Mouse (Mus musculus): ENCODE measurements around the gene Tjp3. TPM values are rescaled to one million over a fixed set of nuclear protein-coding genes. Genes with fewer than 3 reads are reported as not detected.
A peak's percentile ranks its signal among the peaks of the same experiment; 100 is the strongest.

Gene Tjp3
- polyA plus RNA-seq, 1 experiment from 2014 or later, result 11.6 TPM

GRCm38 (mm10) chr10:81313581-81313980 is 22.2 kb upstream of the Tjp3 start:
- peaks cover 78% of the 10 kb centered on the region for H3K36me3 ChIP-seq (ENCODE audit: control insufficient read depth, insufficient read depth, low read length)
- H3K9me3 ChIP-seq (ENCODE audit: control insufficient read depth, low read length), result no peaks in the 10 kb centered on the region
- H3K4me3 ChIP-seq (ENCODE audit: low read length), result no peak overlapping the region
- H3K27ac ChIP-seq (ENCODE audit: low read depth, low read length), result no peak overlapping the region
- no peak overlapping the region for H3K4me2 ChIP-seq (replicated peaks; ENCODE audit: low read depth, low read length)
- no peak for ATAC-seq (ENCODE audit: low FRiP score, low TSS enrichment)
- WGBS, result 94% methylated on average over 13 of the region's 13 CpGs
- no peaks in the 10 kb centered on the region for H3K27me3 ChIP-seq (ENCODE audit: control insufficient read depth, insufficient read depth, low read length)
- no peak overlapping the region for H3K9ac ChIP-seq (ENCODE audit: low read depth, low read length)
- H3K4me1 ChIP-seq (ENCODE audit: control insufficient read depth, insufficient read depth, low read length), result peaks cover 29% of the 10 kb centered on the region

DNA sequence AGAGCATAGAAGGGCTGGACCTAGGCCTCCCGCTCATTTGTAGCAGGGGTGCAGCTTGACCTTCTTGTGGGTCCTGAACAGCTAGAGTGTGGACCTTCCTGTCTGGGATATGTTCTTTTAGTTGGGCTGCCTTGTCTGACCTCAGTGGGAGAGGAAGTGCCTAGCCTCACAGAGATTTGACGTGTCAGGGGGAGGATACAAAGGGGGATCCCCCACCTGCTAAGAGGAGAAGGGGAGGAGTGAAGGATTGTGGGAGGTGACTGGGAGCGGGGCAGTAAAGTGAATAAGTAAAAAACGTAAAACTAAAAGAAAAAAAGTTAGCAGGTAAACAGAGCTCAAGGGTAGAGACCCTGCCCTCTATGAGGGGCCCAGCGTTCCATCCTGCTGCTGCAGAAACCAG is 18.2 kb upstream of the Tjp3 start:
- WGBS, result 84% methylated on average over 5 of the region's 5 CpGs
- Histone ChIP-seq H3K9ac (ENCODE audit: low read depth, low read length) (no peak overlapping the region), H3K36me3 (ENCODE audit: control insufficient read depth, insufficient read depth, low read length) (peaks cover 84% of the 10 kb centered on the region), H3K27ac (ENCODE audit: low read depth, low read length) (no peak overlapping the region), H3K4me2 (replicated peaks; ENCODE audit: low read depth, low read length) (no peak overlapping the region), H3K9me3 (ENCODE audit: control insufficient read depth, low read length) (no peaks in the 10 kb centered on the region), H3K27me3 (ENCODE audit: control insufficient read depth, insufficient read depth, low read length) (no peaks in the 10 kb centered on the region), H3K4me3 (ENCODE audit: low read length) (no peak overlapping the region), H3K4me1 (ENCODE audit: control insufficient read depth, insufficient read depth, low read length) (0 out of 2 replicates have a peak, but pooled peaks cover 9% of the 10 kb centered on the region)
- no peak for ATAC-seq (ENCODE audit: low FRiP score, low TSS enrichment)

- peaks cover 20% of the 10 kb centered on the region; the same call in 1 of the 2 replicates for H3K4me1 ChIP-seq (ENCODE audit: control insufficient read depth, insufficient read depth, low read length)
- ATAC-seq (ENCODE audit: low FRiP score, low TSS enrichment), result no peak
- no peaks in the 10 kb centered on the region for H3K27me3 ChIP-seq (ENCODE audit: control insufficient read depth, insufficient read depth, low read length)
- no peak overlapping the region for H3K4me2 ChIP-seq (replicated peaks; ENCODE audit: low read depth, low read length)
- 95% methylated on average over 21 of the region's 21 CpGs for WGBS
- no peak overlapping the region for H3K27ac ChIP-seq (ENCODE audit: low read depth, low read length)
- peaks cover 63% of the 10 kb centered on the region for H3K36me3 ChIP-seq (ENCODE audit: control insufficient read depth, insufficient read depth, low read length)
- H3K9me3 ChIP-seq (ENCODE audit: control insufficient read depth, low read length), result no peaks in the 10 kb centered on the region
- H3K9ac ChIP-seq (ENCODE audit: low read depth, low read length), result no peak overlapping the region
- no peak overlapping the region for H3K4me3 ChIP-seq (ENCODE audit: low read length)
These were observed 15.7 kb upstream of the Tjp3 start for GRCm38 (mm10) chr10:81306837-81307682.

DNA sequence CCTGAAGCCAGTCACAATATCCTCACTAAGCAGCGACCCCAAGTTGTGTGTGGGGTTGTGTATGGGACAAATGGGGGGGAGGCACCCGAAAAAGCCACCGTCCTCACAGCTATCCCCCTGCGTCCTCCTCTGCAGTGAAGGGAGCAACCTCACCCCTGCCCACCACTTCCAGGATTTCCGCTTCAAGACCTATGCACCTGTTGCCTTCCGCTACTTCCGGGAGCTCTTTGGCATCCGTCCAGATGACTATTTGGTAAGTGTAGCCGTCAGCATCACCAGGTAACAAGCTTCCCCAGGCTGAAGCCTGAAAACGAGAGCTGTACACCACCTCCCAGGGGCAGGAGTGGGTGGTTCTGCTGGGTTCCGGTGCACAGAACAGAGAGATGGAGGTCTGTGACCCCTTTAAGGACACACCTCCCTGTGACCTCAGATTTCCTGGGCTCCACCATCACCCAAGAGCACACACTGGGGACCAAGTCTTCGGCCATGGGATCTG is 14.8 kb upstream of the Tjp3 start:
- Histone ChIP-seq H3K4me2 (replicated peaks; ENCODE audit: low read depth, low read length) (no peak overlapping the region), H3K27me3 (ENCODE audit: control insufficient read depth, insufficient read depth, low read length) (no peaks in the 10 kb centered on the region), H3K36me3 (ENCODE audit: control insufficient read depth, insufficient read depth, low read length) (peaks cover 55% of the 10 kb centered on the region), H3K27ac (ENCODE audit: low read depth, low read length) (no peak overlapping the region), H3K4me3 (ENCODE audit: low read length) (no peak overlapping the region), H3K9me3 (ENCODE audit: control insufficient read depth, low read length) (no peaks in the 10 kb centered on the region), H3K4me1 (ENCODE audit: control insufficient read depth, insufficient read depth, low read length) (peaks cover 17% of the 10 kb centered on the region; the same call in 1 of the 2 replicates), H3K9ac (ENCODE audit: low read depth, low read length) (no peak overlapping the region)
- ATAC-seq (ENCODE audit: low FRiP score, low TSS enrichment), result no peak
- WGBS, result 95% methylated on average over 12 of the region's 12 CpGs

- Histone ChIP-seq H3K4me3 (ENCODE audit: low read length) (no peak overlapping the region), H3K36me3 (ENCODE audit: control insufficient read depth, insufficient read depth, low read length) (peaks cover 50% of the 10 kb centered on the region), H3K9me3 (ENCODE audit: control insufficient read depth, low read length) (no peaks in the 10 kb centered on the region), H3K27me3 (ENCODE audit: control insufficient read depth, insufficient read depth, low read length) (no peaks in the 10 kb centered on the region), H3K4me1 (ENCODE audit: control insufficient read depth, insufficient read depth, low read length) (peaks cover 19% of the 10 kb centered on the region; the same call in 1 of the 2 replicates), H3K4me2 (replicated peaks; ENCODE audit: low read depth, low read length) (no peak overlapping the region), H3K27ac (ENCODE audit: low read depth, low read length) (no peak overlapping the region), H3K9ac (ENCODE audit: low read depth, low read length) (no peak overlapping the region)
- WGBS, result 90% methylated on average over 14 of the region's 14 CpGs
- no peak for ATAC-seq (ENCODE audit: low FRiP score, low TSS enrichment)
These were observed 14.3 kb upstream of the Tjp3 start for GRCm38 (mm10) chr10:81305663-81306062.

GRCm38 (mm10) chr10:81304597-81305238 is 13.3 kb upstream of the Tjp3 start:
- H3K27ac ChIP-seq (ENCODE audit: low read depth, low read length), result no peak overlapping the region
- 22% methylated on average over 5 of the region's 9 CpGs for WGBS
- H3K27me3 ChIP-seq (ENCODE audit: control insufficient read depth, insufficient read depth, low read length), result no peaks in the 10 kb centered on the region
- H3K4me2 ChIP-seq (replicated peaks; ENCODE audit: low read depth, low read length), result no peak overlapping the region
- no peak overlapping the region for H3K4me3 ChIP-seq (ENCODE audit: low read length)
- H3K36me3 ChIP-seq (ENCODE audit: control insufficient read depth, insufficient read depth, low read length), result peaks cover 40% of the 10 kb centered on the region
- ATAC-seq (ENCODE audit: low FRiP score, low TSS enrichment), result peak; percentile 38; the same call in 1 of the 2 replicates
- peaks cover 28% of the 10 kb centered on the region; the same call in 1 of the 2 replicates for H3K4me1 ChIP-seq (ENCODE audit: control insufficient read depth, insufficient read depth, low read length)
- H3K9ac ChIP-seq (ENCODE audit: low read depth, low read length), result no peak overlapping the region
- H3K9me3 ChIP-seq (ENCODE audit: control insufficient read depth, low read length), result no peaks in the 10 kb centered on the region

DNA sequence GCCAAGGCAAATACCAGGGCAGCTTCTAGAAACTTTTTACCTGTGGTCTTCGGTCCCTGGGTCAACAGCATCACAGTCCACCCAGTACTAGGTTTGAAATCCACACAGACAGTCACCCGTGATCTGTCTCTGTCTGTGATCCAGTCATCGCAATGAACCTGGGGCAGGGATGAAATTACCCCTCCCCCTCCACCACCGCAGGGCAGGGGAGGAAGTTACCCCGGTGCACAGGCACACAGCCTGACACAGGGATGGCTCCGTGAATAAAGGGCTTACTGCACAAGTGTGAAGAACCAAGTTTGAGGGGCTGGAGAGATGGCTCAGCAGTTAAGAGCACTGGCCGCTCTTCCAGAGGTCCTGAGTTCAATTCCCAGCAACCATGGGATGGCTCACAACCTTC is 12.4 kb upstream of the Tjp3 start:
- Histone ChIP-seq H3K9me3 (ENCODE audit: control insufficient read depth, low read length) (no peaks in the 10 kb centered on the region), H3K27ac (ENCODE audit: low read depth, low read length) (no peak overlapping the region), H3K9ac (ENCODE audit: low read depth, low read length) (no peak overlapping the region), H3K27me3 (ENCODE audit: control insufficient read depth, insufficient read depth, low read length) (no peaks in the 10 kb centered on the region), H3K4me1 (ENCODE audit: control insufficient read depth, insufficient read depth, low read length) (peaks cover 36% of the 10 kb centered on the region; the same call in 1 of the 2 replicates), H3K4me3 (ENCODE audit: low read length) (no peak overlapping the region), H3K4me2 (replicated peaks; ENCODE audit: low read depth, low read length) (no peak overlapping the region), H3K36me3 (ENCODE audit: control insufficient read depth, insufficient read depth, low read length) (peaks cover 30% of the 10 kb centered on the region)
- 67% methylated on average over 7 of the region's 7 CpGs for whole genome bisulfite sequencing
- no peak for ATAC-seq (ENCODE audit: low FRiP score, low TSS enrichment)

DNA sequence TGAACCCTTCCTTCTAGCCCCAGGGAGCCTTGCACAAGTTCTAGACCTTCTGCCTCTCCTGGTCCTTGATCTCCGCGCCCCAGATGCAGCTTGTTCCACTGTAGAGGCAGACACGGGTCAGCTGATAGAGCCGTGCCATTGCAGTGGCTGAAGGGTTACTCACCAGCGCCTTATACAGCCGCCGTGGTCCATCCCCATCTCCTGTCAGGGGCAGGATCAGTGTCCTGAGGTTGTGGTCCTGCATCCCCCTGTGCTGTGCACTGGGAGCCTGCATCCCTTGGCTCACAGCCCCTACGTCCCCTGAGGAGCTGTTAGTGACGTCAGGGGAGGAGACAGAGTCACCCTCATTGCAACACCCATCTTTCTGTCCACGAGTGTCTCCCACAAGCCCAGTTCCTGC is 11.9 kb upstream of the Tjp3 start:
- H3K4me2 ChIP-seq (replicated peaks; ENCODE audit: low read depth, low read length), result no peak overlapping the region; the same call in 1 of the 2 replicates

More for the DNA sequence above, 11.9 kb upstream of the Tjp3 start:
- no peaks in the 10 kb centered on the region for H3K27me3 ChIP-seq (ENCODE audit: control insufficient read depth, insufficient read depth, low read length)
- H3K9ac ChIP-seq (ENCODE audit: low read depth, low read length), result peak overlapping the region; percentile 28; the same call in 1 of the 2 replicates
- peaks cover 26% of the 10 kb centered on the region for H3K36me3 ChIP-seq (ENCODE audit: control insufficient read depth, insufficient read depth, low read length)
- H3K4me3 ChIP-seq (ENCODE audit: low read length), result no peak overlapping the region
- H3K9me3 ChIP-seq (ENCODE audit: control insufficient read depth, low read length), result no peaks in the 10 kb centered on the region
- ATAC-seq (ENCODE audit: low FRiP score, low TSS enrichment), result no peak
- H3K27ac ChIP-seq (ENCODE audit: low read depth, low read length), result 0 out of 2 replicates have a peak overlapping the region, but pooled peaks have one; percentile 7
- H3K4me1 ChIP-seq (ENCODE audit: control insufficient read depth, insufficient read depth, low read length), result peaks cover 39% of the 10 kb centered on the region; the same call in 1 of the 2 replicates
- 73% methylated on average over 10 of the region's 10 CpGs for WGBS

Measured in kidney, embryonic 14.5 days (tissue).